ENCODE assay signal across 9 mouse cellular contexts in the genomic region with DNA sequence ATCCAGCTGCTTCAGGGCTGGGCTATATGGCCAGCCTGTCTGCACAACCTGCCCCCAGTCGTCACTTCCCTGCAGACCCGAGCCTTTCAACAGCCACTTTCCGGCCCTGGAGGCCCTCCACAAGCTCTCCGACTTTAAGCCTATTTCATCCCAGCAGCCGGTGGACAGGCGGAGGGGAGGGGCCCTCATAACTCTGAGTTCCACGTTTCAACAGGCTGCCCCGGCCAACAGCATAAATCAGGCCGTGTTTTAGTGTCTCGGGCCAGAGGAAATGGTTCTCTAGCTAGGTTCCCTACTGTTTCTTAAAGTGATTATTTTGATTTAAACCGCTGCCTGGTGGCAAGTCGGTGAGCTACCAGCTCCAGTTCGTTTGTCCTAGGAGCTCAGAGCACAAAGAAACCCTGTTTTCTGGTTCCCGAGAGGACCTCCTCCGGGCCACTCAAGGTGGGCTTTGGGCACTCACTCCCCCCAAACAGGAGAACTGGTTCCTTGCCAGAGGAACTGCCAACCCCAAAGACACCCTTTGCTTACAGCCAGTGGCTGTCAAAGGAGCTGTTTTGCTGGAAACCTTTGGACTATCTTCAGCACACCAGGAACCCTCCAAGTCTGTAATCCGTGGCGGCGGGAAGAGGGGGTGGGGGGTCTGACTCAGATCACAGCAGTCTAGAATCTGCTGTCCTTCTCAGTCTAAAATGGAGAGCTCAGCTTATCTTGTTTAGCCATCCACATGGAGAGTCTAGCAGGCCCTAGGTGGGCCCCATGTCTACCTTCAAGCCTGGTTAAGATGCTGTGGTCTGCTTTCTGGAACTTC.
DNase-seq lines count a peak whose midpoint lies in the region; ATAC-seq lines count a peak whose summit lies in the region.
"Had no signal": no experiment of that assay in that cellular context is flagged by ENCODE, and none has a peak within 500 bp of the region (broad histone marks: within the 10 kb centered on the region; RNA-seq: fewer than 3 reads in every experiment).

No protein-coding gene starts in this region.

- no peak for ATAC-seq in midbrain, embryonic 16.5 days
- peak; percentile 30; the same call in 1 of the 2 replicates for ATAC-seq in forebrain, embryonic 14.5 days
- peak; percentile 73 for ATAC-seq in neural tube, embryonic 11.5 days (ENCODE audit: insufficient read depth, low FRiP score, low TSS enrichment)
- no peak for ATAC-seq in monocyte, adult 5-6 weeks (replicated peaks; ENCODE audit: insufficient number of reproducible peaks, low FRiP score, low TSS enrichment, poor library complexity, severe bottlenecking)

- peak overlapping the region; percentile 77 for H3K27ac ChIP-seq in midbrain, embryonic 10.5 days (replicated peaks)
- no peak overlapping the region for H3K27ac ChIP-seq in midbrain, embryonic 16.5 days (ENCODE audit: low read length)
- H3K27ac ChIP-seq in forebrain, embryonic 14.5 days (ENCODE audit: low read depth, low read length), result peak overlapping the region; percentile 9; the same call in 1 of the 2 replicates
- peak overlapping the region; percentile 37; the same call in 1 of the 2 replicates for H3K27ac ChIP-seq in neural tube, embryonic 11.5 days (ENCODE audit: low read depth, low read length)

- 17% methylated on average over 18 of the region's 18 CpGs for WGBS in midbrain, embryonic 10.5 days
- WGBS in midbrain, embryonic 16.5 days, result 11% methylated on average over 18 of the region's 18 CpGs
- 6% methylated on average over 18 of the region's 18 CpGs for WGBS in forebrain, embryonic 14.5 days
- WGBS in neural tube, embryonic 11.5 days, result 9% methylated on average over 18 of the region's 18 CpGs

- no peaks in the 10 kb centered on the region for H3K27me3 ChIP-seq in midbrain, embryonic 10.5 days (ENCODE audit: low read depth, poor library complexity, severe bottlenecking)
- no peaks in the 10 kb centered on the region for H3K27me3 ChIP-seq in midbrain, embryonic 16.5 days (ENCODE audit: control insufficient read depth, insufficient read depth, low read depth, low read length)
- no peaks in the 10 kb centered on the region for H3K27me3 ChIP-seq in forebrain, embryonic 14.5 days (replicated peaks; ENCODE audit: control insufficient read depth, insufficient read depth, low read length)
- H3K27me3 ChIP-seq in neural tube, embryonic 11.5 days (ENCODE audit: control insufficient read depth, insufficient read depth, low read length), result no peaks in the 10 kb centered on the region

- H3K9me3 ChIP-seq in midbrain, embryonic 10.5 days (replicated peaks), result no peaks in the 10 kb centered on the region
- H3K9me3 ChIP-seq in midbrain, embryonic 16.5 days (replicated peaks; ENCODE audit: control insufficient read depth, low read length, poor library complexity, severe bottlenecking), result no peaks in the 10 kb centered on the region
- H3K9me3 ChIP-seq in forebrain, embryonic 14.5 days (replicated peaks; ENCODE audit: control insufficient read depth, low read length), result no peaks in the 10 kb centered on the region
- H3K9me3 ChIP-seq in neural tube, embryonic 11.5 days (ENCODE audit: control insufficient read depth, low read length), result no peaks in the 10 kb centered on the region

- no peak overlapping the region for H3K9ac ChIP-seq in midbrain, embryonic 16.5 days (ENCODE audit: low read depth, low read length)
- H3K9ac ChIP-seq in forebrain, embryonic 14.5 days (ENCODE audit: low read length), result peak overlapping the region; percentile 21; the same call in 1 of the 2 replicates
- no peak overlapping the region for H3K9ac ChIP-seq in neural tube, embryonic 11.5 days (ENCODE audit: low read length)

- peaks cover 34% of the 10 kb centered on the region for H3K4me1 ChIP-seq in midbrain, embryonic 10.5 days
- peaks cover 3% of the 10 kb centered on the region; the same call in 1 of the 2 replicates for H3K4me1 ChIP-seq in midbrain, embryonic 16.5 days (ENCODE audit: control insufficient read depth, insufficient read depth, low read length)
- peaks cover 14% of the 10 kb centered on the region for H3K4me1 ChIP-seq in forebrain, embryonic 14.5 days (ENCODE audit: control insufficient read depth, insufficient read depth, low read length)
- H3K4me1 ChIP-seq in neural tube, embryonic 11.5 days (ENCODE audit: control insufficient read depth, insufficient read depth, low read length), result peaks cover 18% of the 10 kb centered on the region

- H3K4me3 ChIP-seq in midbrain, embryonic 10.5 days, result peak overlapping the region; percentile 3; the same call in 1 of the 2 replicates
- no peak overlapping the region for H3K4me3 ChIP-seq in midbrain, embryonic 16.5 days (ENCODE audit: low read depth, low read length)
- no peak overlapping the region for H3K4me3 ChIP-seq in forebrain, embryonic 14.5 days (ENCODE audit: low read depth, low read length)
- no peak overlapping the region for H3K4me3 ChIP-seq in neural tube, embryonic 11.5 days (ENCODE audit: low read depth, low read length)

- peak; percentile 55 for DNase-seq in midbrain, embryonic 10.5 days (ENCODE audit: low spot score)
- DNase-seq in forebrain, embryonic 14.5 days (ENCODE audit: low spot score), result peak; percentile 49
- peak; percentile 65 to 68 for DNase-seq in heart, postnatal 10 days
- peak; percentile 88 for DNase-seq in kidney, postnatal 10 days
- DNase-seq in neural tube, embryonic 11.5 days (ENCODE audit: low spot score), result peak; percentile 80
- DNase-seq in layer of hippocampus, postnatal 10 days (ENCODE audit: low spot score in 2 of 2), result no peak

- H3K4me2 ChIP-seq in midbrain, embryonic 16.5 days (ENCODE audit: low read length), result no peak overlapping the region; the same call in 1 of the 2 replicates
- no peak overlapping the region for H3K4me2 ChIP-seq in forebrain, embryonic 14.5 days (ENCODE audit: low read length)
- H3K4me2 ChIP-seq in neural tube, embryonic 11.5 days (ENCODE audit: low read depth), result no peak overlapping the region

- intact Hi-C loops in heart, postnatal 10 days (cut with DNase I), result no loop called here

- H3K36me3 ChIP-seq in midbrain, embryonic 10.5 days, result no peaks in the 10 kb centered on the region
- H3K36me3 ChIP-seq in midbrain, embryonic 16.5 days (ENCODE audit: control insufficient read depth, insufficient read depth, low read length), result no peaks in the 10 kb centered on the region
- H3K36me3 ChIP-seq in forebrain, embryonic 14.5 days (ENCODE audit: control insufficient read depth, insufficient read depth, low read length), result no peaks in the 10 kb centered on the region
- H3K36me3 ChIP-seq in neural tube, embryonic 11.5 days (ENCODE audit: control insufficient read depth, insufficient read depth, low read length), result no peaks in the 10 kb centered on the region
- H3K36me3 ChIP-seq: G1E had no signal

Comparison
In these comparisons a context has a peak if more than half of its experiments do, and no peak if none do; other contexts are left out.
1. DNase-seq: peak in midbrain, embryonic 10.5 days (single experiment), forebrain, embryonic 14.5 days (single experiment), heart, postnatal 10 days (2 of 2), kidney, postnatal 10 days (single experiment) and neural tube, embryonic 11.5 days (single experiment); none in layer of hippocampus, postnatal 10 days (0 of 2).
2. ATAC-seq: peak in forebrain, embryonic 14.5 days (single experiment) and neural tube, embryonic 11.5 days (single experiment); none in midbrain, embryonic 16.5 days (single experiment) and monocyte, adult 5-6 weeks (single experiment).